Mouse (Mus musculus) brain, embryonic 18.5 days (tissue): Measurements from ENCODE around the gene Arid3c.

ENCODE experiments used
- DNase-seq: peaks from one replicate; pipeline ENCODE4 v3.0.0-alpha.2; 2012; ENCODE audit warnings: low read depth, low spot score

The Arid3c gene

GRCm38 (mm10) chr4:41745021-41745420, 14.1 kb upstream of the Arid3c start:
- no peak for DNase-seq

- DNase-seq: no peak
These were observed 13.2 kb upstream of the Arid3c start for GRCm38 (mm10) chr4:41744131-41744530.

- peak; percentile 88 for DNase-seq
These were observed 10.2 kb upstream of the Arid3c start for GRCm38 (mm10) chr4:41741158-41741560.

GRCm38 (mm10) chr4:41740380-41741157, 9.6 kb upstream of the Arid3c start:
- DNase-seq: no peak

- DNase-seq: no peak
These were observed 8.3 kb upstream of the Arid3c start for GRCm38 (mm10) chr4:41739260-41739659.

- no peak for DNase-seq
These were observed 7.3 kb upstream of the Arid3c start for GRCm38 (mm10) chr4:41738256-41738603.

- peak; percentile 40 for DNase-seq
These were observed 6.8 kb upstream of the Arid3c start for GRCm38 (mm10) chr4:41737602-41738255.

GRCm38 (mm10) chr4:41726826-41727621, 3.9 kb downstream of the Arid3c start:
- DNase-seq: no peak

GRCm38 (mm10) chr4:41722918-41723351, 8.0 kb downstream of the Arid3c start, which contains the start of gene Dctn3:
Gene Dctn3, minus strand, starts transcription at chr4:41723170.
- peak; percentile 95 for DNase-seq

GRCm38 (mm10) chr4:41716834-41717233, 14.1 kb downstream of the Arid3c start:
- no peak for DNase-seq

- no peak for DNase-seq
These were observed 15.3 kb downstream of the Arid3c start for GRCm38 (mm10) chr4:41715596-41715995.

- DNase-seq: no peak
These were observed 15.9 kb downstream of the Arid3c start for GRCm38 (mm10) chr4:41715082-41715481.

GRCm38 (mm10) chr4:41714276-41714675, 16.7 kb downstream of the Arid3c start:
- no peak for DNase-seq

- DNase-seq: no peak
These were observed 17.5 kb downstream of the Arid3c start, which contains the start of gene Rpp25l for GRCm38 (mm10) chr4:41713197-41714067. Gene Rpp25l, minus strand, starts transcription at chr4:41713534.

GRCm38 (mm10) chr4:41712421-41713196, 18.3 kb downstream of the Arid3c start:
- no peak for DNase-seq

- DNase-seq: no peak
These were observed 19.1 kb downstream of the Arid3c start for GRCm38 (mm10) chr4:41711705-41712375.

GRCm38 (mm10) chr4:41710229-41710628, 20.7 kb downstream of the Arid3c start:
- DNase-seq: no peak

GRCm38 (mm10) chr4:41708192-41708745, 22.7 kb downstream of the Arid3c start:
- DNase-seq: no peak

GRCm38 (mm10) chr4:41707011-41707535, 23.9 kb downstream of the Arid3c start:
- peak; percentile 73 for DNase-seq
